Mouse (Mus musculus): Measurements from ENCODE around the gene Grk3.

Grk3 gene

DNA sequence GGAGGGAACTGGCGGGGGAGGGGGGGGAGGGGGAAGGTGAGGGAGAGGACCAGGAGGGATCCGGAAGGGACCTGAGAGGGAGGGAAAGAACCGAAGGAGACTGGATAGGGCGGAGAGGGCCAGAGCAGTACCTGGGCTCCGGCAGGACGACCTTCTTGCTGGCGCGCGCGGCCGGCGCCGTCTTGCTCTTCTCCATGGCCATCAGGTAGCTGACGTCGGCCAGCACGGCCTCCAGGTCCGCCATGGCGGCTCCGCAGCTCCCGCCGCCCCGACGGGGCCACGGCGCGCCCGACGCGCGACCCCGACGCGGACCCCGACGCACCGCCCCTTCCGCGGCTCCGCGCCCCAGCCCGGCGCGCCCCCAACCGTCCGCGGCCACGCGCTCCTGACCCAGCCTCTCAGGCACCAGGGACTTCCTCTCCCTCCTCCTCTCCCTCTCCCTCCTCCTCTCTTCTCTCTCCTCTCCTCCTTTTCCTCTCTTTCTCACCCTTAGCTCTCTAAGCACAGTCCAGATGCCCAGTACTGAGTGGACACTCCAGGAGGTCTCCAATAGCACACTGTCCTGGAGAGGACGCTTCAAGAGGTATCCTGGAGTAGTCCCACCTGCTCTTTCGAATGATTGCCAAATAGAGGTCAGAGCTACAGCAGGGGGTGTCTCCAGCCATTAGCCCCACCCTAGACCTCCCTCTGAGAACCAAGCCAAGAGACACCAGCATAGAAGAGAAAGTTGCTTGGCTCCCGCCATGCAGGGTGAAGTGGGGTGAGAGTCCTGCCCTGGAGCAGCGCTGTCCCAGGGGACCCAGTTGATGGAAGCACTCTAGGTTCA, at the start of gene Grk3:
TSS of gene Grk3 (minus strand) at position 556 of the 826 bp plus-strand sequence.
- Histone ChIP-seq H3K27me3 (ENCODE audit: insufficient read depth, low read length) (peaks cover 57% of the 10 kb centered on the region), H3K4me3 (replicated peaks; ENCODE audit: low read length) (peak within 1 kb of the TSS; percentile 78), H3K36me3 (ENCODE audit: insufficient read depth, low read length) (no peaks in the 10 kb centered on the region), H3K9me3 (ENCODE audit: low read length) (no peaks in the 10 kb centered on the region), H3K4me1 (replicated peaks; ENCODE audit: low read depth, low read length) (peaks cover 30% of the 10 kb centered on the region)
- TF ChIP-seq CTCF (conservative IDR thresholded peaks at IDR 0.05; ENCODE audit: low read length) (no peak), POU5F1 (IDR thresholded peaks at IDR 0.05; ENCODE audit: borderline replicate concordance, low read length) (no peak), NANOG (IDR thresholded peaks at IDR 0.05; ENCODE audit: borderline replicate concordance, low read length) (peak; percentile 50; the same call in 1 of the 2 replicates)

DNA sequence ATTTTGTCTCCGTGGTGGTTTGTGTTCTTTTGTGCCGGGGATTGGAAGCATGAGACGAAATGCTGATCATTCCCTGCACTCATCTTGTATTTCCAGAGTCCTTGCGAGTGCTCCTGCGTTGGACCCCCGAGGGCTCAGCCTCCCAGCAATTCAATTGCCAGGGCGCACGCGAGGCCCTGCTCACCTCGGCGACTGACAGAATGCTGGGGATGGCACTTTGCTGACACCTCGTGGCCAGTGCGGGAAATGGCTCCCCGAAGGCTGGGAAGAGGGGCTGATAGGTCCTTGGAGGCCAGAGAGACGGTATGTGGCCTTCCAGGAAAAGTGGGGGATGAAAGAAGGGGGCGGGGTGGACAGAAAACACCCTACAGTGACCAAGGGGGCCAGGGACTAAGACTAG, 38.7 kb upstream of the Grk3 start:
- 0 out of 2 replicates have a peak, but pooled peaks cover 8% of the 10 kb centered on the region for H3K9me3 ChIP-seq (ENCODE audit: low read length)
- H3K4me1 ChIP-seq (replicated peaks; ENCODE audit: low read depth, low read length): peaks cover 6% of the 10 kb centered on the region
- peaks cover 22% of the 10 kb centered on the region for H3K27me3 ChIP-seq (ENCODE audit: insufficient read depth, low read length)
- TF ChIP-seq CTCF (conservative IDR thresholded peaks at IDR 0.05; ENCODE audit: low read length): peak; percentile 59
- no peak for TF ChIP-seq POU5F1 (IDR thresholded peaks at IDR 0.05; ENCODE audit: borderline replicate concordance, low read length)
- H3K36me3 ChIP-seq (ENCODE audit: insufficient read depth, low read length): no peaks in the 10 kb centered on the region
- H3K4me3 ChIP-seq (replicated peaks; ENCODE audit: low read length): no peak overlapping the region

DNA sequence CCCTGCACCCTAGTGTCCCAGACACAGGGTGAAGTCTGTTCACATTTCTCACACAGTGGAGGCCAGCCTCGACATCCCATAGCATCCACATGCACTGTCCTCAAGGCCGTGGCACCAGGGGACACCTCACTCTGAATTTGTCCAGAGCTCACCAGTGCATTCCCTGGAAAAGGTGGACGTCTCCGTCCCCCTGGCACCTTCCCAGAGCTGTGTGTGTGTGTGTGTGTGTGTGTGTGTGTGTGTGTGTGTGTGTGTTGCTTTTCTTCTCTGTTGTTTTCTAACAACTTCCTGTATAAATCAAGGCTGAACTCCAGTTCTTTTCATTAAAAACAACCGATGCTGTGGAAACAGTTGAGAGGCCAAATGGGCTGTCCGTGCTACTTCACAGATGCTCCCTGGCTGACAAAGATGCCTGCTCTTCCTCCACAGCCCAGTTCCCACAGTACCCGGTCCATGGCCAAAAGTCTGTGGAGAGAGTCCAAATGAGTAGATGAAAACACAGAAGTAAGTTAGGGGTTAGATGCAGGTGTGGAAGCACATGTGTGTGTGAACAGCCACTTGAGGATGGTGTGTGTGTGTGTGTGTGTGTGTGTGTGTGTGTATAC, 35.1 kb upstream of the Grk3 start:
- 0 out of 2 replicates have a peak, but pooled peaks cover 8% of the 10 kb centered on the region for H3K9me3 ChIP-seq (ENCODE audit: low read length)
- H3K27me3 ChIP-seq (ENCODE audit: insufficient read depth, low read length): peaks cover 21% of the 10 kb centered on the region
- H3K4me1 ChIP-seq (replicated peaks; ENCODE audit: low read depth, low read length): peaks cover 10% of the 10 kb centered on the region
- H3K4me3 ChIP-seq (replicated peaks; ENCODE audit: low read length): no peak overlapping the region
- TF ChIP-seq CTCF (conservative IDR thresholded peaks at IDR 0.05; ENCODE audit: low read length): no peak
- no peak for TF ChIP-seq NANOG (IDR thresholded peaks at IDR 0.05; ENCODE audit: borderline replicate concordance, low read length)
- TF ChIP-seq POU5F1 (IDR thresholded peaks at IDR 0.05; ENCODE audit: borderline replicate concordance, low read length): no peak
- no peaks in the 10 kb centered on the region for H3K36me3 ChIP-seq (ENCODE audit: insufficient read depth, low read length)

DNA sequence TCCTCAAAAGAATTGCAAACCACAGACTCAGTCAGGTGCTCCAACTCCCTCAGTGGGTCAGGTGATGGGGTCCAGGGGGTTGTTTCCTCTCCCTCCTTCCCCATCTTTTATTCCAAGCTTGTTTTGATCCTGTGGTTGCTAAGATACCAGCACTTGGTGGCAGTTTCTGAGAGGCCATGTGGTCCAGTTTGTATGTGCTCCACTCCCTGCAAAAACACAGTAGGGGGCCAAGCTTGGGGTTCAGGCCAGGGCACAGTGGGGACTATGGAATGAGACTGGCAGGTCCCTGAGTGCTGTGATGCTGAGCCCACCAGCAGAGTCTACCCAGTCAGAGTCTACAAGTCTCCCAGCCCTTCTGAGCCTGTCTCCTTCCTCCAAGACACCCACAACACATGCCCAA, 34.3 kb upstream of the Grk3 start:
- TF ChIP-seq CTCF (conservative IDR thresholded peaks at IDR 0.05; ENCODE audit: low read length) (no peak; the same call in 1 of the 2 replicates), NANOG (IDR thresholded peaks at IDR 0.05; ENCODE audit: borderline replicate concordance, low read length) (no peak), POU5F1 (IDR thresholded peaks at IDR 0.05; ENCODE audit: borderline replicate concordance, low read length) (no peak)

DNA sequence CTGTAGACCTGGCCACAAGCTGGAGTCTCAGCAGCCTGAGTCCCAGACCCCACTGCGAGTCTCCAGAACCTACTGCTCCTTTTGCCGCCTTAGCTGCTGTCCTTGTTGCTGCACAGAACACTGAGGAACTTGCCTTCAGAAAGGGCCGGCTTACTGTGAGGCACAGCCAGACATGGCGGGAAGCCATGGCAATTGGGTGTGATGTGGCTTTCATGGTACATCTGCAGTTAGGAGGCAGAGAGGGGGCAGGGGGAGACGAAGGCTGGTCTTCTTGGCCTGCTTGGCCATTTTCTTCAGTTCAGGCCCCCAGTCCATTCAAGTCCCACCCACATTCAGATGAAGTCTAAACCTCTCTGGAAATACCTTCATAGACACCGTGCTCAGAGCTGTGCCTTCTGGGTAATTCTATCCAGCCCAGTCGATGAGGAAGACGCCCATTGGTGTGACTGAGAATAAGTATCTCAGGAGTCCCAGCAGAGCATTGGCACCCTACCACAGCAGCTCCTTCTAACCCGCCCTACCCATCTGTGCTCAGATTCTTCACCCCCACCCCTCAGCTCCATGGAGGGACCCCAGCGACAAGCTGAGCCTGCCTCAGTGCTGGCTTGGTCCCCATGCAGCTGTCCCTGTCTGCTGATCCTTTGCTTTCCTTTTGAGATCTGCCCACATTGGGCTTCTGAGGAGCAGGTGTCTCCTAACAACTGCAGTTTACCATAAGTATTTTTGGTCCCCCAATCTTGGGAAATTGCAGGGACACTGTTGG, 30.1 kb upstream of the Grk3 start:
- Histone ChIP-seq H3K4me3 (replicated peaks; ENCODE audit: low read length) (peak overlapping the region; percentile 37; the same call in 1 of the 2 replicates), H3K4me1 (replicated peaks; ENCODE audit: low read depth, low read length) (peaks cover 10% of the 10 kb centered on the region), H3K9me3 (ENCODE audit: low read length) (no peaks in the 10 kb centered on the region), H3K27me3 (ENCODE audit: insufficient read depth, low read length) (no peaks in the 10 kb centered on the region), H3K36me3 (ENCODE audit: insufficient read depth, low read length) (no peaks in the 10 kb centered on the region)
- TF ChIP-seq POU5F1 (IDR thresholded peaks at IDR 0.05; ENCODE audit: borderline replicate concordance, low read length) (no peak), CTCF (conservative IDR thresholded peaks at IDR 0.05; ENCODE audit: low read length) (no peak), NANOG (IDR thresholded peaks at IDR 0.05; ENCODE audit: borderline replicate concordance, low read length) (no peak)

More for the DNA sequence above, 34.3 kb upstream of the Grk3 start:
- 0 out of 2 replicates have a peak, but pooled peaks cover 8% of the 10 kb centered on the region for H3K9me3 ChIP-seq (ENCODE audit: low read length)
- H3K4me1 ChIP-seq (replicated peaks; ENCODE audit: low read depth, low read length): peaks cover 14% of the 10 kb centered on the region
- H3K27me3 ChIP-seq (ENCODE audit: insufficient read depth, low read length): peaks cover 18% of the 10 kb centered on the region
- no peaks in the 10 kb centered on the region for H3K36me3 ChIP-seq (ENCODE audit: insufficient read depth, low read length)
- H3K4me3 ChIP-seq (replicated peaks; ENCODE audit: low read length): no peak overlapping the region

DNA sequence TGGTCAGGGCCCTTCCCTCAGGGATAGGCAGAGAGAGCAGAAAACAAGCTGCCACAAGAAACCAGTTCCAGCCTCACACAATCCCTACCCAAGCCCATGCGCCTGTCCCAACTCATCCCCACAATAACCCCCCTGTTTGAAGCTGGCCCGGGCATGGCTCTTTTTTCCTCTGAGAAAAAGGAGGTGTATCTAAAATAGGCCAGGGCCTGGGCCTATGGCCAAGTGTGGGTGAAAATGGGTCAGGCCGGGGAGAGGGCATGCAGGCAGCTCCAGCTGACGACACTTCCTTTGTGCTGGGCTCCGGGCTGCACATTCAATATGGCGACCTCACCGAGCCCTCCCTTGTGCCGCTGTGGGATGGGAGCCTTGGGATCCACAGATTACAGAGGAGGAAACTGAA, 27.9 kb upstream of the Grk3 start:
- TF ChIP-seq POU5F1 (IDR thresholded peaks at IDR 0.05; ENCODE audit: borderline replicate concordance, low read length) (no peak), NANOG (IDR thresholded peaks at IDR 0.05; ENCODE audit: borderline replicate concordance, low read length) (no peak), CTCF (conservative IDR thresholded peaks at IDR 0.05; ENCODE audit: low read length) (no peak)
- Histone ChIP-seq H3K27me3 (ENCODE audit: insufficient read depth, low read length) (peaks cover 4% of the 10 kb centered on the region; the same call in 1 of the 2 replicates), H3K4me1 (replicated peaks; ENCODE audit: low read depth, low read length) (peaks cover 17% of the 10 kb centered on the region), H3K4me3 (replicated peaks; ENCODE audit: low read length) (no peak overlapping the region), H3K9me3 (ENCODE audit: low read length) (0 out of 2 replicates have a peak, but pooled peaks cover 2% of the 10 kb centered on the region), H3K36me3 (ENCODE audit: insufficient read depth, low read length) (no peaks in the 10 kb centered on the region)

DNA sequence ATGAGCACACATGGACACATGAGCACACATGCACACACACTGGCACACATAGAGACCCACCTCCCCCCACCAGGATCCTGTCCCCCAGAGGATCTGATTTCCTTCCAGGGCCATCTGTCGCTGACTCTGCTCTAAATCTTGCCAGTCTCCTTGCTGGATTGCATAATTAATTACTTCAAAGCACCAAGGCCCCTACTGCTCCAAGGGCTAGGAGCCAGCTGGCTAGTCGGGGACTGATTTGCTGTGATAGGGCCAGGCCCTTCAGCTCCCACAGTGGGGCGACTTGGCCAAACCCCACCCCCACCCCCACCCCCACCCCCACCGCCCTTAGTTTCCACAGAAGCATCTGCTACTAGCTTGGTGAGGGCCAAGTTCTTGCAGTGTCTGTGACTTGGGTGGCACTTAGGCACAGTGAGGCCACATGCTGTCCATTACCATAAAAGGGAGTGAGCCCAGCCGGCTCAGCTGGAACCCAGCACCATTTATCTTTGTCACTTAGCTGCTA, 26.0 kb upstream of the Grk3 start:
- 0 out of 2 replicates have a peak, but pooled peaks cover 2% of the 10 kb centered on the region for H3K9me3 ChIP-seq (ENCODE audit: low read length)
- TF ChIP-seq POU5F1 (IDR thresholded peaks at IDR 0.05; ENCODE audit: borderline replicate concordance, low read length) (no peak), CTCF (conservative IDR thresholded peaks at IDR 0.05; ENCODE audit: low read length) (no peak), NANOG (IDR thresholded peaks at IDR 0.05; ENCODE audit: borderline replicate concordance, low read length) (no peak)
- H3K27me3 ChIP-seq (ENCODE audit: insufficient read depth, low read length): peaks cover 4% of the 10 kb centered on the region; the same call in 1 of the 2 replicates
- H3K36me3 ChIP-seq (ENCODE audit: insufficient read depth, low read length): no peaks in the 10 kb centered on the region
- no peak overlapping the region for H3K4me3 ChIP-seq (replicated peaks; ENCODE audit: low read length)
- peaks cover 30% of the 10 kb centered on the region for H3K4me1 ChIP-seq (replicated peaks; ENCODE audit: low read depth, low read length)
